Mouse (Mus musculus) heart, postnatal 4 days (tissue): Measurements from ENCODE around the gene Mettl2. TPM values are rescaled to one million over a fixed set of nuclear protein-coding genes. Genes with fewer than 3 reads are reported as not detected.

Experiments
- DNase-seq: peaks from one replicate; pipeline ENCODE4 v3.0.0; 2021
- total RNA-seq, 2 experiments: library from RNA; stranded (reverse); gene quantifications; 2 replicates each; pipeline ENCODE4 v1.2.3; 2021

The Mettl2 gene
- total RNA-seq, 2 experiments from 2014 or later, result 16.2 TPM

- peak; percentile 81 for DNase-seq
Measured at GRCm38 (mm10) chr11:105153068-105153833, 27.0 kb downstream of the Mettl2 start.

DNA sequence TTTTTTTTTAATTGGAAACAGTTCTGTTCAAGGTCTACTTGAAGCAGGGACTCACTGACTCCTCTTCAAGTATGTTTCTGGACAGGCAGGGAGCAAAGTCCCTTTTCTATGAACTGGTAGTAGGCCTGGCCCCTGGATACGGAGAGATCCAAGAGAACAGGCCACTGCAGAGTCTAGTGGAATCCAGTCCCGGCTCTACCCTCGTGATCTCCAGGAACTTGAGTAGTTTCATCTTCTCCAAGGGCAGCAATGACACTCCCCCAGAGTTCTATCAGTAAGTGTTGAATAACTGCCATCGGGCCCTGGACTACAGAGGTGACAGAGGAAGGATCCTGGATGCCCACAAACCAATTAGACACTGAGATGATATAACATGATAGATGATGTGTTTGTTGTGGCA, 29.7 kb downstream of the Mettl2 start:
- DNase-seq, result no peak

DNA sequence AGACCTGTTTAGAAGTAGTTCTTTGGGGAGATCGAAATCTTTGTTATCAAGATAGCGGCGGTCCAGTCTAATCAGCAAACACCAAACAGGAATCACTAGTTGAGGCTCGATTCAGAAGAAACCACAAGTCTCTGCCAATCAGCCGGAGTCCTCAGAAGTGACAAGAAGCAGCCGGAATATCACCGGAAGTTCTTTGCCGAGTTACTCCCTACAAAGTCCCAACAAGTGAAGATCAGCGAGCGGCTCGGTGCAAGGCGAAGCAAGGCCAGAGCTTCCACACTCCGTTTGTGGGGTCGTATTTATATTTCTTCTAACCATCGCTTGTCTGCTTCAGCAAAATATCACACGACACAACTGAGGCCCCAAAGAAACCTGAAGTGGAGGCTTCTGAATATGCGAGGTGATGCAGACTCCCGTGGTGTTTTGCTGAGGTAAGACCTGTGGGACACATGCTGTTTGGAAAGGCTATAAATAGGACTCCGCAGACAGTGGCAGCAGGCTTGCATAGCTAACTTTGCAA, 30.6 kb downstream of the Mettl2 start:
- peak; percentile 25 for DNase-seq

DNA sequence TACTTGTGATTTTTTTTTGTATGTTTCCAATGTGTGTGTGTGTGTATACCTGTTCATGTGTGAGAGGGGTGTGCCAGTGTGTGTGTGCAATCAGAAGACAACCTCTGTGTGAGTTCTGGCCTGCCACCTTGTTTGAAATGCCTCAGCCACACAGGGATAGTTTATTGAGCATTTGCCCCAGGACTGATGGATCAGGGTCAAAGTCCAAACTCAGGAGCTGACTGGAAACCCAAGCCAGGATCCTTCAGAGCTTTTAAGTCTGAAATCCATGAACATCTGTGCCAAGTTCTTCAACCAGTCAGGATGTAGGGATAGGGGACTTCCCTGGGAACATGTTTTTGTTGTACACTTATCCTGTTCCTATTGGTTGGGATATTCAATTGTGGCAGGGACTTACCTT, 31.8 kb downstream of the Mettl2 start:
- no peak for DNase-seq

DNA sequence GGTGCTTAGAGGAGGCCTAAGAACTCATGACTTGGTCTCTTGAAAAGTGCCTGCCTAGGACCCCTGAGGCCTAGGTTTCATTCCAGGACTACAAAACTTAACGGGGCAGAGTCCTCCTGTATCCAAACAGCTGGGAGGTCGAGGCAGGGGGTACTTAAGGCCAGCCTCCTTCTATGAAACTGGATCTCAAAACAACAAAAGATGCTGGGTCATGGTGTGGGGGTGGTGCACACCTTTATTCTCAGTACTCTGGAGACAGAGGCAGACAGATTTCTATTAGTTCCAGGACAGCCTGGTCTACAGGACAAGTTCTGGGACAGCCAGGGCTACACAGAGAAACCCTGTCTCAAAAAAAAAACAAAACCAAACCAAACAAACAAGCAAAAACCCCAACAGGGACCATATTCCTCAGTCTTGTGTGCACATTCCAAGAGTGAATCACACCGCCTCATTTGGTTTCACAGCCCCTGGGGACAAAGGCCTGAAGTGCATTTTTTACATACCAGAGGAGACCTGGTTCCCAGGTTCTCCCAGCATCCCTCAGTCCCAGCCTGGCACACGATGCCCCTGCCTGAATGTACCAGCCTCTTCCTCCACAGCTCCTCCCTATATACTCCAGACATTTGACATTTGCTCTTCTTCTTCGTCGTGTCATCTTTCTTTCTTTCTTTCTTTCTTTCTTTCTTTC, 33.6 kb downstream of the Mettl2 start:
- no peak for DNase-seq

- DNase-seq, result no peak
Measured at GRCm38 (mm10) chr11:105161411-105161810, 35.2 kb downstream of the Mettl2 start.

- DNase-seq, result no peak
Measured at GRCm38 (mm10) chr11:105164516-105165510, 38.6 kb downstream of the Mettl2 start.

DNA sequence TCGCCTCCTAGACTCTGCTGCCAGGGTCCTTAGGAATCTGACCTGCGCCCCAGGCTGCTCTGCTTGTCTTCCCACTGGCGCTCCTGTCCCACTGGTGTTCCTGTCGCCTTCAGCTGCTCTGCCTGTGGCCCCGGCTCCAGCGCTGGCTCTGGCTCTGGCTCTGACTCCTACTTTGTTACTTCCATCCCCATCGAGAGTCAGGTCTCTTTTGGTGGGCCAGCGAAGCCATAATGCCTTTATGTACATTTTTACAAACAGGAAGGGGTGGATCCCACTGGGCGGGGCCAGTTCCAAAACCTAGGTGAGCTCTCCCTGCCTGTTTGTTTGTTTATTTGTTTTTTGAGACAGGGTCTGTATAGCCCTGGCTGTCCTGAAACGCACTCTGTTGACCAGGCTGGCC, 40.6 kb downstream of the Mettl2 start:
- DNase-seq, result no peak

GRCm38 (mm10) chr11:105178516-105178915, 52.3 kb downstream of the Mettl2 start, which contains the start of gene Tlk2:
Tlk2 (plus strand) TSS chr11:105178807.
- no peak for DNase-seq

- no peak for DNase-seq
Measured at GRCm38 (mm10) chr11:105179523-105179922, 53.3 kb downstream of the Mettl2 start.

DNA sequence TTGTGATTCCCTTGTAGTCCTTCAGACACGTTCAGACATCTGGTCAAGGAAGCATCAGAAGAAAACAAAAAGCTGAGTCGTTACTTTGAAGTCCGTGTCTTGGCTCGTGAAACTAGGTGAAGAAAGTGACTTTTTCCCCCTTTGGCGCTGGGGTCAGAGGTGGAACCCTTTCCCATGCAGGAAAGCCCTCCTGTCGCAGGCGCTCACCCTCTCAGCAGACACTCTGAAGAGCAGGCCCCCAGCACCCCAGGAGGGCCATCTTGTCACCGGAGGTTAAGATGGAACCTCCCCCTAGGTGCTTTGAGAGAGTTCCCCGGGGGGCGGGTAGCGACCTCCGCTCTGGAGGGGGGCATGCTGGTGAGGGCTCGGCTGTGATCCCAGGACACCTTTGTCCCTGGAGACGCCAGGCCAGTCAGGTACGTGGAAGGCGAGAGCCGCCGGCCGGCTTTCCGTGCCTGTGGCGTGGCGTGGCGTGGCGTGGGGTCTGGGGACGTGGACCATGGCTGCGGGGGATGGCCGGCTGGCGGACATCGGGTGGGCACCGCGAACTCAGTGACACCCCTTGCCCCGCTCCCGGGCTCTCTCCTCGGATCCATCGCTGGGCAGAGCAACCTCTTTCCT, 54.4 kb downstream of the Mettl2 start:
- DNase-seq, result peak; percentile 53

DNA sequence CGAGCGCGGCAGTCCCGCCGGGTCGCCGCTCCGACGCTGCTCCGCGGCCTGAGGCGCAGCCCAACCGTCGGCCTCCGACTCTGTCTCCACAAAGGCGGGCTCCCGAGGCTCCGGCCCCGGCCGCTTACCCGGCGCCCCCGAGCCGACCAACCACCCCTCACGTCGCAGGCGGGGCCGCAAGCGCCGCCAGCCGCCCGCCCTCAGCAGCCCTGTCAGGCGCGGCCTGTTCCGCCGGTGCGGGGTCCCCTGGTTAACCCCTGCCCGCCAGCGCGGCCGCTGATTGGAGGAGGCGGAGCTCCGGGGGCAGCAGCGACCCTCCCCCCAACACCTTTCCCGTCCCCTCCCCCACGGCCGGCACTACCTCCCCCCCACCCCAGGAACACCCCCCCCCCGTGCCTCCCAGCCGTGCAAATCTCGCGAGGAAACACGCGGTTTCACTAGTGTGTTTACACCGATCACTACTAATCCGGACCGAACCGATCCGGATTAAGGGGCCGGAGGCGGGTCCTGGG, 55.0 kb downstream of the Mettl2 start:
- peak; percentile 97 for DNase-seq

DNA sequence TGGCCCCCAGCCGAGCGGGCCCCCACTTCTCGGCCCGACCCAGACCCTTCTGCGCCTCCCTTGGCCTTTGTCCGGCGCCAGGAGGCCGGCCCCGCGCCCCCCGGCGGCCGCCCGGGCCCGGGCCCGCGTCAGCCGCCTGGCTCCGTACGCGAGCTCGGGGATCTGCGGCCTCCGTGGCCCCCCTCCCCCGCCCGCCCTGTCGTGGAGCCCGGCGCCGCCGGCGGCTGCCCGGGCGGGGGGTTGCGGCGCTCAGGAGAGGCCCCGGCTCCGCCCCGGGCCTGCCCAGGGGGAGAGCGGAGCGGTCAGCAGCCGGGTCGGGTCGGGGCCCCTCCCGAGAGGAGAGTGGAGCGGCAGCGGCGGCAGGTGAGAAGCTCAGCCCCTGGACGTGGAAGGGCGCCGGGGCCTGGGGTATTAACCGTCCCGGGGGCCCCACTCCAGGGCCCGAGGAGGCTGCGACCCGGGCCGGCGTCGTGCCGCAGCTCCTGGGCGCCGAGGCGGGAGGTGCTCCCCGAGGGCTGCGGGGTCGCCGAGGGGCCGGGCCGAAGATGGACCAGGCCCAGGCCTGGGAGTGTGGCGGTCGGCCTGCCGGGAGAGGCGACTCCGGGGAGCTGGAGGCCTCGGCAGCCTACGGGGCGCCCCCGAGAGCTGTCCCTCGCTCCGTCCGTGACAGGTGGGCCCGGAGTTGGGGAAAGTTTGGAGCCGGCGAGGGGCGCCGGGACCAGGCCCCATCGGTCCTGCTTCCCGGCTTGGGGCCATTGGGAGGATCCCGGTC, 55.6 kb downstream of the Mettl2 start:
- DNase-seq, result peak; percentile 62

- no peak for DNase-seq
Measured at GRCm38 (mm10) chr11:105182461-105182855, 56.2 kb downstream of the Mettl2 start.

GRCm38 (mm10) chr11:105184678-105185077, 58.5 kb downstream of the Mettl2 start:
- no peak for DNase-seq

Other genes with a start within 250 kb of the Mettl2 start
- not detected for gene Efcab3, start 62.8 kb upstream of the Mettl2 start, total RNA-seq
- gene Gm10842, start 20.5 kb downstream of the Mettl2 start, total RNA-seq, result not detected
- gene Tlk2, start 52.4 kb downstream of the Mettl2 start, total RNA-seq, result 10 to 100 TPM; 51.2 to 52.0 TPM
- gene Mrc2, start 166.2 kb downstream of the Mettl2 start, total RNA-seq, result 10 to 100 TPM; 31.5 to 32.8 TPM